Mouse (Mus musculus): ENCODE data around the gene Nfe2l3.
"Not testable (repeated sequence)": the region's sequence is repeated elsewhere in the genome, so short reads cannot be mapped to it uniquely, and the experiment has no call there.

Nfe2l3 gene

GRCm38 (mm10) chr6:51432535-51433397, at the start of gene Nfe2l3:
Gene Nfe2l3 (plus strand): TSS chr6:51432670.
- DNase-seq (ENCODE audit: low read depth, low spot score), result no peak

GRCm38 (mm10) chr6:51383769-51384755, 48.4 kb upstream of the Nfe2l3 start:
- peak; percentile 98 for DNase-seq (ENCODE audit: low read depth, low spot score)

- DNase-seq (ENCODE audit: low read depth, low spot score), result peak; percentile 58
These were observed 42.0 kb upstream of the Nfe2l3 start for GRCm38 (mm10) chr6:51390505-51390904.

GRCm38 (mm10) chr6:51391816-51392490, 40.5 kb upstream of the Nfe2l3 start:
- DNase-seq (ENCODE audit: low read depth, low spot score), result no peak

- no peak for DNase-seq (ENCODE audit: low read depth, low spot score)
These were observed 38.9 kb upstream of the Nfe2l3 start for GRCm38 (mm10) chr6:51393341-51394128.

- not testable (repeated sequence) for DNase-seq (ENCODE audit: low read depth, low spot score)
These were observed 38.1 kb upstream of the Nfe2l3 start for GRCm38 (mm10) chr6:51394367-51394766.

GRCm38 (mm10) chr6:51394963-51395362, 37.5 kb upstream of the Nfe2l3 start:
- not testable (repeated sequence) for DNase-seq (ENCODE audit: low read depth, low spot score)

- no peak for DNase-seq (ENCODE audit: low read depth, low spot score)
These were observed 37.0 kb upstream of the Nfe2l3 start for GRCm38 (mm10) chr6:51395486-51395885.

GRCm38 (mm10) chr6:51399113-51399518, 33.4 kb upstream of the Nfe2l3 start:
- no peak for DNase-seq (ENCODE audit: low read depth, low spot score)

GRCm38 (mm10) chr6:51401294-51401693, 31.2 kb upstream of the Nfe2l3 start:
- peak; percentile 14 for DNase-seq (ENCODE audit: low read depth, low spot score)

- no peak for DNase-seq (ENCODE audit: low read depth, low spot score)
These were observed 28.9 kb upstream of the Nfe2l3 start for GRCm38 (mm10) chr6:51403598-51403997.

- DNase-seq (ENCODE audit: low read depth, low spot score), result no peak
These were observed 28.0 kb upstream of the Nfe2l3 start for GRCm38 (mm10) chr6:51404502-51404901.

GRCm38 (mm10) chr6:51416433-51416832, 16.0 kb upstream of the Nfe2l3 start:
- no peak for DNase-seq (ENCODE audit: low read depth, low spot score)

GRCm38 (mm10) chr6:51417306-51417936, 15.0 kb upstream of the Nfe2l3 start:
- DNase-seq (ENCODE audit: low read depth, low spot score), result no peak

- DNase-seq (ENCODE audit: low read depth, low spot score), result no peak
These were observed 8.9 kb upstream of the Nfe2l3 start for GRCm38 (mm10) chr6:51423466-51424122.

GRCm38 (mm10) chr6:51424537-51424936, 7.9 kb upstream of the Nfe2l3 start:
- no peak for DNase-seq (ENCODE audit: low read depth, low spot score)

- DNase-seq (ENCODE audit: low read depth, low spot score), result no peak
These were observed 1.8 kb downstream of the Nfe2l3 start for GRCm38 (mm10) chr6:51434270-51434669.

- no peak for DNase-seq (ENCODE audit: low read depth, low spot score)
These were observed 5.2 kb downstream of the Nfe2l3 start for GRCm38 (mm10) chr6:51437665-51438064.

- DNase-seq (ENCODE audit: low read depth, low spot score), result no peak
These were observed 6.4 kb downstream of the Nfe2l3 start for GRCm38 (mm10) chr6:51438826-51439330.
